Mouse (Mus musculus) heart, embryonic 14.5 days (tissue): ENCODE data around the gene Rnasel. TPM values are rescaled to one million over a fixed set of nuclear protein-coding genes. Genes with fewer than 3 reads are reported as not detected.

ENCODE experiments used
- ATAC-seq: fragments of 200-750 bp; cut with Nextera tagmentation; 2 replicates; pipeline ENCODE4 v1.8.0; 2017; ENCODE audit warnings: low read depth, moderate TSS enrichment; ENCODE audit not compliant: insufficient number of reproducible peaks, insufficient read depth, low FRiP score
- H3K27ac ChIP-seq, 2 experiments: fragments of 200-500 bp in 1 of 2; fragments of 300-500 bp in 1 of 2; sonication (generic) in 1 of 2; replicated peaks in 1 of 2; 2 replicates each; pipeline ENCODE4 v1.5.1; 2012 to 2014; ENCODE audit warnings: low read depth in 2 of 2, low read length in 2 of 2, control low read depth in 1 of 2, mild to moderate bottlenecking in 1 of 2, mixed read lengths in 1 of 2; ENCODE audit not compliant: control insufficient read depth in 1 of 2, insufficient read depth in 1 of 2
- H3K27me3 ChIP-seq: fragments of 300-500 bp; sonication (generic); 2 replicates; pipeline ENCODE4 v1.6.1; 2014; ENCODE audit warnings: mild to moderate bottlenecking, low read length, control low read depth; ENCODE audit not compliant: control insufficient read depth, insufficient read depth
- H3K36me3 ChIP-seq: fragments of 300-500 bp; sonication (generic); 2 replicates; pipeline ENCODE4 v1.6.1; 2014; ENCODE audit warnings: mild to moderate bottlenecking, control low read depth, low read length, mixed read lengths; ENCODE audit not compliant: control insufficient read depth, insufficient read depth
- H3K4me1 ChIP-seq, 2 experiments: fragments of 200-500 bp in 1 of 2; fragments of 300-500 bp in 1 of 2; sonication (generic) in 1 of 2; 2 replicates each; pipeline ENCODE4 v1.6.1; 2012 to 2014; ENCODE audit warnings: low read length in 2 of 2, control low read depth in 1 of 2, mixed read lengths in 1 of 2; ENCODE audit not compliant: control insufficient read depth in 2 of 2, insufficient read depth in 2 of 2
- H3K4me2 ChIP-seq: fragments of 300-500 bp; sonication (generic); 2 replicates; pipeline ENCODE4 v1.6.1; 2014; ENCODE audit warnings: mild to moderate bottlenecking, low read length
- H3K4me3 ChIP-seq, 2 experiments: fragments of 200-500 bp in 1 of 2; fragments of 300-500 bp in 1 of 2; sonication (generic) in 1 of 2; 2 replicates each; pipeline ENCODE4 v1.5.1; 2012 to 2014; ENCODE audit warnings: low read length in 2 of 2, mild to moderate bottlenecking in 2 of 2, control low read depth in 1 of 2, low read depth in 1 of 2, moderate library complexity in 1 of 2; ENCODE audit not compliant: control insufficient read depth in 1 of 2, insufficient read depth in 1 of 2
- H3K9ac ChIP-seq: fragments of 300-500 bp; sonication (generic); 2 replicates; pipeline ENCODE4 v1.6.1; 2014; ENCODE audit warnings: mild to moderate bottlenecking, low read length
- H3K9me3 ChIP-seq: fragments of 300-500 bp; sonication (generic); 2 replicates; pipeline ENCODE4 v1.6.1; 2016; ENCODE audit warnings: low read length, control low read depth; ENCODE audit not compliant: control insufficient read depth
- WGBS: fragments of 180-500 bp; shearing (Covaris S2); extraction: QIAGEN DNeasy Blood & Tissue Kit; methylation state at CpG from one replicate; pipeline ENCODE4 v1.1.7; 2014; 5-methylcytosine and 5-hydroxymethylcytosine counted together
- polyA plus RNA-seq: library from polyadenylated mRNA; unstranded; fragments of >200 nt; fragmentation: Nextera tagmentation; extraction: Ambion mirVana; gene quantifications from 2 replicates; pipeline ENCODE4 v1.2.1, GENCODE M21; 2014

The Rnasel gene
- polyA plus RNA-seq, result 24.3 and 26.7 TPM in 2 replicates

DNA sequence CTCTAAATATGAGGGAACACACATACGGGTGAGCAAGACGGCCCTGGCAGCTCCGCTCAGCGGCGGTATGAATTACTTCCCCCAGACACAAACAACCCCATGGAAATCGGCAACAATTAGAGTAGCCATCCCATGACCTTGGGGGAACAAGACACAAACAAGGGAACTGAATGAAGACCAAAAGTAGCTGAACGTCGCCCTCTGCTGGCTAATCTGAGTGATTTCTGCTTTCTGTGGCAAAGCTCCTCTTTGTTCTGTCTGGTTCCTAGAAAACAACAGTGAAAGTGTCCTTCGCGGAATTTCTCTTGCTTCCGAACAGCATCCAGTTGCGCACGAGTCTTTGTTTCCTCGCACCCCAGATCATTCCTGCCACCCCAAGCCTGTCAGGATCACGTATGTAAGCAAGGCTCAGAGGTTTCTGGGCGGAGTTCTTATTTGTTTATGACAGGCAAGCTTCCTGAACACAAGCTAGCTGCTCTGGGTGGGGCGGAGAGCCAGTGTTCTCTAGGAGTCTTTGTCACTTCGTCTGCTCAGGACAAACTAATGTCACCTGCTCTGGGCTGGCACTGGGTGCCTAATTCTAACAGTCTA, at the start of gene Rnasel:
Rnasel (plus strand) TSS at position 216 of the 591 bp plus-strand sequence.
- H3K27ac ChIP-seq, result peak within 1 kb of the TSS; percentile 82 to 86
- peaks cover 23 to 36% of the 10 kb centered on the region in 2 experiments for H3K4me1 ChIP-seq
- peak within 1 kb of the TSS; percentile 69 for H3K4me2 ChIP-seq
- H3K9me3 ChIP-seq, result no peaks in the 10 kb centered on the region
- peak within 1 kb of the TSS; percentile 80 for H3K9ac ChIP-seq
- WGBS, result 6% methylated on average over 18 of the region's 18 CpGs
- no peaks in the 10 kb centered on the region for H3K27me3 ChIP-seq
- peak within 1 kb of the TSS; percentile 52 to 72 for H3K4me3 ChIP-seq
- no peak; the same call in 1 of the 2 replicates for ATAC-seq
- no peaks in the 10 kb centered on the region; the same call in 1 of the 2 replicates for H3K36me3 ChIP-seq

DNA sequence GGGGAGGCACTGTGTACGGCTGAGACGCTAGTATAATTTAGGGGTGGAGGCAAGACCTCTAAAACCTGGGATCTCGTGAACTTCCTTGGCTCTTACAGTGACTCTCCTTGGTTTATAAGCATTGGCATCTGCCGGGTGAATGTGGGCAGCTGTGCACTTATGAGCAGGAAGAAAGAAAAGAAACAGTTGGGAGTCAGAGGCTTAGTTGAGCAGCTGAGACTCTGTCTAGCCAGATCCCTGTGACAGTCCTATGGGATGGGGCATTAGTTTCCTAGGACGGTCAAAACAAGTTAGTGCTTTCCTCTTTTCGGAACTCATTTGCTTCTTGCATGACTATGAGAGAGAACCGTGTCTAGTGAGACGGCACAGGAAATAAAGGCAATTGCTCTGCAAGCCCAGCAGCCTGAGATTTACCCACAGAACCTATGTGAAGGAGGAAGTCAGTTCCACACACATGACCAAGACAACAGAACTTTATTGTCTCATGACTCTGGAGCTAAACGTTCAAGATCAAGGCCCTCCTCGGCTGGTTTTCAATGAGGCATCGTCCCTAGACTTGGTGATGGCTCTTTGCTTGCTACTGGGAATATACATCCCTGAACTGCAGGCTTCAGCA, 48.7 kb upstream of the Rnasel start:
- Histone ChIP-seq H3K4me3 (no peak overlapping the region), H3K4me1 (peaks cover 16 to 23% of the 10 kb centered on the region in 2 experiments), H3K9me3 (no peaks in the 10 kb centered on the region), H3K36me3 (no peaks in the 10 kb centered on the region), H3K27ac (no peak overlapping the region), H3K9ac (no peak overlapping the region), H3K27me3 (no peaks in the 10 kb centered on the region), H3K4me2 (no peak overlapping the region)
- ATAC-seq, result no peak
- WGBS, result 85% methylated on average over 11 of the region's 11 CpGs

DNA sequence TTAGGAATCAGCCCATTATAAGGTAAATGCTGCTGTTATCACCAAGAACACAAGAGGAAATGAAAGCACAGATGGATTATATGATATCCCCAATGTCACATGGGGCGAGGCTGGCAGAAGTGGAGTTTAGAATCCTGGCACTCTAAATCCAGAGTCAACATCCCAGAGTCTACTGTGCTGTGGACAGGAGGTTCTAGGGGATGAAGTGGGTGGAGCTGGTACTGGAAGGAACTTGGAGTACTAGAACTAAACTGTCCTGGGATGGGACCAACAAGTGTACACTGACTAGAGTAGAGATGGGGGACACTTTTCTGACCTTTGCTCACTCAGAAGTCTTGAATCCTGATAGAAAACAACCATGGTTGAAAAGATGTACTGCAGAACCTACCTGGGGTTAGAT, 47.8 kb upstream of the Rnasel start:
- no peak overlapping the region for H3K4me3 ChIP-seq
- H3K27me3 ChIP-seq, result no peaks in the 10 kb centered on the region
- 86% methylated on average over 1 of the region's 1 CpGs for WGBS
- H3K4me2 ChIP-seq, result no peak overlapping the region
- H3K27ac ChIP-seq, result no peak overlapping the region
- H3K9me3 ChIP-seq, result no peaks in the 10 kb centered on the region
- no peak overlapping the region for H3K9ac ChIP-seq
- no peaks in the 10 kb centered on the region for H3K36me3 ChIP-seq
- peaks cover 16 to 23% of the 10 kb centered on the region in 2 experiments for H3K4me1 ChIP-seq
- no peak for ATAC-seq

DNA sequence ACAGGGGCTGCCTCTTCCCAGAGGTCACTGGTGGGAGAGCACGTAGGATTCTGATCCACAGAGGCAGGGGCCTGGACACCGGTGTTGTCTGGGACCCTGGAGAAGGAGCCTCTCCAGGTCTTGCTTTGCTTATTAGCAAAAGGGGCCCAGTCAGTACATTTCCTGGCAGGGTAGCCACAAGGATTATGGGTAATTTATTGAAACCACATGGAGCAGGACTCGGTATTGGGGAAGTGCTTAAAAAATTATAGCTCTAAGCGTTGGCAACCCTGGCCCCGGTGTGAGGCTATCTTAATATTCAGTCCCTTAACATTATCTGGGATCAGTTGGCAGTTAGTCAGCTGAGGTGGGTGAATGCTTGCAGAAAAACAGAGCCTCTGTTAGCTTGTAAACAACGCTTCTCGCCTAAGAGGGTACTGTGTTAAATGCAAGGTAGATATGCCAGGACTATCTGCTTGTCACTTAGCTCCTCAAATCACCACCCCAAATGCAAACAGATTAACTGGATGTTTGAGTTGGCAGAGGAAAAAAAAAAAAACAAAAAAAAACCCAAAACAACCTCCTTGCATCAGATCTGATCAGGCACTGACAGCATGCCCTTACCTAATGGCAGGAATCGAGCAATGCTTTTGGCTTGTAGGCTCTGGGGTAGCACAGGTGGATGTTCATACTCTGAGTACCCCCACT, 46.9 kb upstream of the Rnasel start:
- Histone ChIP-seq H3K36me3 (no peaks in the 10 kb centered on the region), H3K4me1 (peaks cover 16 to 23% of the 10 kb centered on the region in 2 experiments), H3K9me3 (no peaks in the 10 kb centered on the region), H3K27ac (no peak overlapping the region), H3K27me3 (no peaks in the 10 kb centered on the region), H3K9ac (no peak overlapping the region), H3K4me2 (no peak overlapping the region), H3K4me3 (no peak overlapping the region)
- WGBS, result 74% methylated on average over 8 of the region's 8 CpGs
- ATAC-seq, result no peak

DNA sequence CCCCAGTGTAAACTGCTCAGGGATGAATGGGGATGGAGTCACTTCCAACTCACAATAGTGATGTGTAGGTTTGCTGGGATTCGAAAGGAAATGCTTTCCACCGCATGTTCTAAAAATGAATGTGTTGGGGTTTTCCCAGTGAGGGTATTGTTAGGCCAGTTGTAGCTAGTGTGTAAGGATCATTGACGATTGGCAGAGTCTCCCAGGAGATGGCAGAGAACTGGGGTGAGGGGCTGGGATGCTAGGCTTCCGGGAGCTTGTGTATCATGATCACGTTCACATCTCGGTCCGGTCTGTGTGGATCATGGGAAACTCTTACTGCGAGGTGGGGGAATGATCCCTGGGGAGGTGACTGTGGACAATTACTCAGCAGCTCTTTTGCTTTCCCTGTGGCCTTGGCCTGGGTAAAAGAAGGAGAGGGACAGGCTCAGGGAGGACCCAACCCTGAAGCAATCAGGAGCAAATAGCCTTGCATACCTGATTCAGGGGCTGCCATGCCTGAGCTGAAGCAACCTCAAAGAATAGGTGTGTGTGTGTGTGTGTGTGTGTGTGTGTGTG, 46.3 kb upstream of the Rnasel start:
- Histone ChIP-seq H3K9ac (no peak overlapping the region), H3K27ac (no peak overlapping the region)
- no peak for ATAC-seq

DNA sequence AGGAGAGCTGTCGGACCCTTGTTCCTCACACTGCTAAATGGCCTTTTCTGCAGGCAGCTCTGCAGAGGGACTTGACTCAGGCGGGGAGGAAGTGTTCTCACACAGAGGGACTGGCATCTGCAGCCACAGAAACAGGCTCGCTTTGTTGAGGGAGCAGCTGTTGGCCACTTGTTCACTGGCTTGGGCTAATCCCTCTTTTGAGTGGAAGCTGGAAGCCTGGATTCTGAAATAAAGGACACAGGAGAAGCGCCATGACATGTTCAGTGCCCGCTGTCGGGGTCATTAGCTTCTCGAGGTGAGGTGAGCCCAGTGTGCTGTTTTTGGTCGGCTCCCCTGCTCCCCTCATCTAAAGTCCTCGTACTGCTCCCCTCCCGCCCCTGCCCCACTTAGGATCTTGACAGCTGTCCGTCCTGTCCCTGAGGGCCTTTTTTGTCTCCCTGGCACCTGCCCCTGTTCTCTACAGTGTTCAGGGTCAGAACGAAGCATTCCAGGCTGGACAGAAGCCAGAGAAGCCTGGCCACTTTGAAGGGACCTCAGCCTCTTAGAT, 45.7 kb upstream of the Rnasel start:
- Histone ChIP-seq H3K9ac (0 out of 2 replicates have a peak overlapping the region, but pooled peaks have one; percentile 23), H3K9me3 (no peaks in the 10 kb centered on the region), H3K4me3 (no peak overlapping the region), H3K27ac (0 out of 4 replicates have a peak overlapping the region, but pooled peaks of 1 of the 2 experiments have one; percentile 0), H3K4me2 (peak overlapping the region; percentile 39), H3K27me3 (no peaks in the 10 kb centered on the region), H3K36me3 (no peaks in the 10 kb centered on the region), H3K4me1 (peaks cover 16 to 21% of the 10 kb centered on the region in 2 experiments)
- 8% methylated on average over 12 of the region's 12 CpGs for WGBS
- ATAC-seq, result 0 out of 2 replicates have a peak, but pooled peaks have one; percentile 55

More for the DNA sequence above, 46.3 kb upstream of the Rnasel start:
- Histone ChIP-seq H3K4me3 (no peak overlapping the region), H3K9me3 (no peaks in the 10 kb centered on the region), H3K36me3 (no peaks in the 10 kb centered on the region), H3K4me2 (no peak overlapping the region), H3K4me1 (peaks cover 16 to 23% of the 10 kb centered on the region in 2 experiments), H3K27me3 (no peaks in the 10 kb centered on the region)
- 70% methylated on average over 8 of the region's 8 CpGs for WGBS

DNA sequence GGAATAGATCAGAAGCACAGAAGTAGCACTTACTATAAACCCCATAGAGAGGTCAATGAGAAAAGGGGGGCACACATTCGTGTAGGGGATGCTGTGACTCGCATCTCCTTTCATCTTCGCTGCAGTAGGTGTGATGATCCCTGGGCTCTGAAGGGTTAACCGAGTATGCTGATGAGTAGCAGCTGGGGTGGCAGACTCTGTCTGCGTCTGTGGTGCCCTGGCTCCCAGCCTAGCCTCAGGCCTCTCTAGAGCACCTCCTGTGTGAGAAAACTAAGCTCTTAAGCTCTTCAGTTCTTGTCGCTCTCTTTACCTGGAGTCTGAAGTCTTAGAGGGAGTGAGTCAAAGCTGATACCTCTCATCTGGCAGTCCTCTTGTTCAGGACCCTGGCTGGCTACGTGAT, 45.1 kb upstream of the Rnasel start:
- Histone ChIP-seq H3K36me3 (no peaks in the 10 kb centered on the region), H3K4me3 (no peak overlapping the region), H3K27ac (no peak overlapping the region), H3K27me3 (no peaks in the 10 kb centered on the region), H3K9ac (no peak overlapping the region), H3K9me3 (no peaks in the 10 kb centered on the region), H3K4me1 (peaks cover 16 to 20% of the 10 kb centered on the region in 2 experiments), H3K4me2 (peak overlapping the region; percentile 39)
- WGBS, result 18% methylated on average over 7 of the region's 7 CpGs
- no peak for ATAC-seq
